Mouse (Mus musculus): ENCODE measurements at regions not wholly inside any gene's neighbourhood (a gene's known extent, or its start where the extent isn't known, plus 50 kb on each side); places are given as distances from the start of the nearest gene placed in this dataset.

DNA sequence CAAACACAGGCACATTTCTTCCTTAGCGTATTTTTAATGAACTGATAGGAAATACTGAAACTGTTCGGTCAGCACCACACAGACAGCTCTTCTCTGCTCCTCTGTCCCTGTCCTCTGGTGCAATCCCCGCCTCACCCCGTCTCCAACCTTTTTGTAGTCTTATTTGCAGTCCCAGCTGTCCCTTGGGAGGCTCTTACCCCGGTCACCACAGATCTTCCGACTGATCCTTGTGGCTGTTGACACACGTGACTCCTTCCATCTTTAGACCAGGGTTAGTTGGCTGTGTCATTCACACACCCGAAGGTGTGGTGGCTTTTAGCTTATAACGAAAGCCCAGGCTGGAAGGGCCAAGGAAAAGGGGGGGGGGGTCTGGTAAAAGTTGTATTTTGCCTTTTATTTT lies 56.4 kb downstream of the Cyp26a1 start:
- Histone ChIP-seq H3K4me3 (ENCODE audit: insufficient read depth, low read depth, low read length) (no peak overlapping the region), H3K27ac (replicated peaks; ENCODE audit: low read depth, low read length) (no peak overlapping the region), H3K4me1 (ENCODE audit: control insufficient read depth, insufficient read depth, insufficient read length, low read length) (no peaks in the 10 kb centered on the region)

DNA sequence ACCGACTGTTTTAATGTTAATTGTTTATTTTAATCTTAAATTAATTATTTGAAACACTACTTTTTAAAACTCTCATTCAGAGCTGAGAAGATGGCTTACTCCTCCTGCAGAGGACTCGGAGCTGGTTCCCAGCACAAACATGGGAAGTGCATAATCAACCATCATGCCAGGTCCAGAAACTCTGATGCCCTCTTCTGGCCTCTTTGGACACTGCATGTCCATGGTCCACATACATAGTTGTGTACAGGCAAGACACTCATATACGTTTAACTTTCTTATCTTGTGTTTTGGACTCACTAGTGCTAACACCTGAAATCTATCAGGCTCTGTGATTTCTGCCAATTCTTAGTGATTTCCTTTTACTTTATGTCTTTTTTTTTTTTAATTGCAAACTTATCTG lies 57.8 kb downstream of the Cyp26a1 start:
- no peak overlapping the region for H3K4me3 ChIP-seq (ENCODE audit: insufficient read depth, low read depth, low read length)
- H3K27ac ChIP-seq (replicated peaks; ENCODE audit: low read depth, low read length) = no peak overlapping the region
- H3K4me1 ChIP-seq (ENCODE audit: control insufficient read depth, insufficient read depth, insufficient read length, low read length) = no peaks in the 10 kb centered on the region

DNA sequence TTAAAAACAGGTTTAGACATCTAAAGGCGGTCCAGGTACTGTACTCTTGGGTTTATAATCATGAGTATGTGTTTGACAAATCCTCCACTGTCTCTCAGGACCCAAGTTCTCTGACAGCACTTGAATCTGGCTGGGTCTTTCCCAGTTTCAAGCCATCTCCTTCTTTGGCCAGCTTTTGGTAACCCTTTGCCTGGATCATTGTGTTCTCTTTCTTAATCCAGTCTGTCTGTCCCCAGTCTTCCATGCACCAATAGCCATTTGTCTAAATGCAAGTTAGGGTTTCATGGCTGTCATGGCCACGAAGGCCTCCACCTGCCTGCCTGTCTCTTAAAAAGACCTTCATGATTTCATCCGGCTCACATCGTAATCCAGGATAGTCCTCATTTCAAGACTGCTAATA lies 71.8 kb downstream of the Cyp26a1 start:
- no peaks in the 10 kb centered on the region for H3K4me1 ChIP-seq (ENCODE audit: control insufficient read depth, insufficient read depth, insufficient read length, low read length)
- no peak overlapping the region for H3K4me3 ChIP-seq (ENCODE audit: insufficient read depth, low read depth, low read length)
- no peak overlapping the region for H3K27ac ChIP-seq (replicated peaks; ENCODE audit: low read depth, low read length)

DNA sequence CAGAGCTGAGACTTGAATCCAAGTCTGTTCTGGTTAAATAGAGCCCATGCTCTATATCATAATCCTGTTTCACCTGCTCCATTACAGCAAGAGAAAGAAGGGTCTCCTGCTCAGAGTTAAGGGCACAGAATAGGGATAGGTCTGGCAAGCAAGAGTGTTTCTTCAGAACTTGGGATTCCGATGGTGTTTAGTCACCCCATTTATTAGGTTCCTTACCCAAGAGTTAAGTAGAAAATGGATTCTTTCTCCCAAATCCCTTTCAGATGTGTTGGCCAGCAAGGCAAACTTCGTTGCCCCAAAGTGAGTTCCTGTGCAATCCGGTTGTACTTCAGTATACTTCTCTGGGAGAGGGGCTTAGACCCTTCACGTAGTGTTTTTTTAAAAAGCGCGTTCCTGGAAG lies 74.4 kb downstream of the Cyp26a1 start:
- H3K4me1 ChIP-seq (ENCODE audit: control insufficient read depth, insufficient read depth, insufficient read length, low read length) = no peaks in the 10 kb centered on the region
- H3K27ac ChIP-seq (replicated peaks; ENCODE audit: low read depth, low read length) = no peak overlapping the region
- H3K4me3 ChIP-seq (ENCODE audit: insufficient read depth, low read depth, low read length) = no peak overlapping the region

DNA sequence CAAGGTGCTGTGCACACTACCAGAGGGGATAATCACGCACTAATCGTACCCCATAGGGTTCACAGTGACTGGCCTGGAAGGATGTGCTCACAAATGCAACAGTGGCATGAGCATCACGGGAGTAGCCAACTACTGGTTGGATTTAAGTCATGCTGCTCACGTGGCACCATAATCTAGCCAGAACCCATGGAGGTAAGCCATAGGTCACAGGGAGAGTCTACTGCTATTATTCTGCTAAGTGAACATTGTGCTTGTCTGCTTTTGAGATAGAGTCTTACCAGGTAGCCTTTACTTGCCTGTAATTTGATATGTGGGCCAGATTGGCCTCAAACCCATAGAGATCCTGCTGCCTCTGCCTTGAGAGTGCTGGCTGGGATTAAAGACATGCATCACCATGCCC lies 77.0 kb downstream of the Cyp26a1 start:
- H3K4me1 ChIP-seq (ENCODE audit: control insufficient read depth, insufficient read depth, insufficient read length, low read length) = no peaks in the 10 kb centered on the region
- no peak overlapping the region for H3K27ac ChIP-seq (replicated peaks; ENCODE audit: low read depth, low read length)
- no peak overlapping the region for H3K4me3 ChIP-seq (ENCODE audit: insufficient read depth, low read depth, low read length)

DNA sequence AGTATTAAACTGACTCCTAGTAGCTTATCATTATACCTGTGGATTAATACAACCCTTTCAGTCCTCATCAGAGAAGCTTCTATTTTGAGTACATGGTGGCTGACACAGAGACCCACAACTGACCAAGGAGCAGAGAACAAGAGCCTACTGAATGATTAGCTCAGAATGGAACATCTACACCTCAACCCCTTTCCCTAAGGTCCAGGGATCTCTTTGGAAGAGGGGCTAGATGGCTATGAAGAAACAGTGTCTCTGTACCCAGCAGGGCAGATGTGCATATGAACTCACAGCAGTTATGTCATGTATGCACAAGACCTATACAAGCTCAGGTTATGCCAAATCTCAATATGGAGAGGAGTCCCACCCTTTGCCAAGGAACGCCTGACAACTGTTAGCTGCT lies 77.4 kb downstream of the Cyp26a1 start:
- Histone ChIP-seq H3K4me3 (ENCODE audit: insufficient read depth, low read depth, low read length) (no peak overlapping the region), H3K4me1 (ENCODE audit: control insufficient read depth, insufficient read depth, insufficient read length, low read length) (no peaks in the 10 kb centered on the region), H3K27ac (replicated peaks; ENCODE audit: low read depth, low read length) (no peak overlapping the region)

DNA sequence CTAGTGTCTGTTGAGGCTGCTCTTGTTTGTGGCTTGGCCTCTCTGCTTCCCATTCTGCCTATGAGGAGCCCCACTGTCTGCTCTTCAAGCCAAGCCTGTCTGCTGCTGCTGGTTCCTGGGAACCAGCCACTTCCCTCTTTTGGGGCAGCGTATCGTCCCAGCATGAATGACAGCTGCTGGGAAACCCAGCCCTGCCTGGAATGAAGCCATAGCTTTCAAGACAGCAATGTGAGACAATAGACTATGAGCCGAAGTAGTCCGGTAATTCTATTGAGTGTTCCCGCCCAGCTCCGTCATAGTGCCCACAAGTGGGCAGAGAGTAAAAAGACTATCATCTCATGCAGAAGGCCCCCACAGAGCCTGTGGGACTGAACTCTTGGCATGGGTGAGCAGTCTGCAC lies 80.4 kb downstream of the Cyp26a1 start:
- Histone ChIP-seq H3K4me3 (ENCODE audit: insufficient read depth, low read depth, low read length) (no peak overlapping the region), H3K4me1 (ENCODE audit: control insufficient read depth, insufficient read depth, insufficient read length, low read length) (no peaks in the 10 kb centered on the region), H3K27ac (replicated peaks; ENCODE audit: low read depth, low read length) (no peak overlapping the region)

DNA sequence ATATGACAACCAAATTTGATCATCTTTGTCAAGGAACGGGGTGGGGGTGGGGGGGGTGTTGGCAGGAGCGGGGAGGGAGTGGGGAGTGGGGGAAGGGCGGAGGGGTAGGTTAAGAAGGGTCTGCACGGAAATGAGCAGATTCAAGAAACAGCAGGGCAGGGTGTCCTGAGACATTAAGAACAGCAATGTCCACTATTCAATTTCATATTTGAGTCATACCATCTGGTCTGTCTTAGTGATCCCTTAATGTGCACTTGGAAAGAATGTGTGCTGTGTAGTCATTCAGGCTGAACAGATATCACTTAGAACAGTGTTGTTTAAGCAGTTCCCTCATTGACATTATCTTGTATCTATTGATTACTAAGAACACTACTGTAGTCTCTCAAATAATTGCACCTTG lies 81.0 kb downstream of the Cyp26a1 start:
- Histone ChIP-seq H3K4me1 (ENCODE audit: control insufficient read depth, insufficient read depth, insufficient read length, low read length) (no peaks in the 10 kb centered on the region), H3K4me3 (ENCODE audit: insufficient read depth, low read depth, low read length) (no peak overlapping the region), H3K27ac (replicated peaks; ENCODE audit: low read depth, low read length) (no peak overlapping the region)

DNA sequence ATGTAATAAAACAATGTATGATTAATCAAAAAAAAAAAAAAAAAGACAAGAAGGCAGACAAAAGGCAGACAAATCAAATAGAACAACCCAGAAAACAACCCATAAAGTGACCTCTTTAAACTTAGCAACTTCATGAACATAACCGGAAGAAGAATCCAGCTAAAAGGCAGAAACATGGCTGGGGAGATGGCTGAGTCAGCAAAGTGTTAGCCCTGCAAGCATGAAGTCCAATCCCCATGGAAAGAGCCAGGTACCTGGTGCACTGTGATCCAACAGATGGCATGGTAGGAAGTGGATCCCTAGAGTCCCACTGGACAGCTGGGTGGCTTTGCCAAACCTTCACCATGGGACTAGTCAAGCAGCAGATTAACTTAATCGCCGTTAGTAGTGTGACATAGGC lies 90.9 kb downstream of the Cyp26a1 start:
- Histone ChIP-seq H3K4me1 (ENCODE audit: control insufficient read depth, insufficient read depth, insufficient read length, low read length) (no peaks in the 10 kb centered on the region), H3K27ac (replicated peaks; ENCODE audit: low read depth, low read length) (no peak overlapping the region), H3K4me3 (ENCODE audit: insufficient read depth, low read depth, low read length) (no peak overlapping the region)

DNA sequence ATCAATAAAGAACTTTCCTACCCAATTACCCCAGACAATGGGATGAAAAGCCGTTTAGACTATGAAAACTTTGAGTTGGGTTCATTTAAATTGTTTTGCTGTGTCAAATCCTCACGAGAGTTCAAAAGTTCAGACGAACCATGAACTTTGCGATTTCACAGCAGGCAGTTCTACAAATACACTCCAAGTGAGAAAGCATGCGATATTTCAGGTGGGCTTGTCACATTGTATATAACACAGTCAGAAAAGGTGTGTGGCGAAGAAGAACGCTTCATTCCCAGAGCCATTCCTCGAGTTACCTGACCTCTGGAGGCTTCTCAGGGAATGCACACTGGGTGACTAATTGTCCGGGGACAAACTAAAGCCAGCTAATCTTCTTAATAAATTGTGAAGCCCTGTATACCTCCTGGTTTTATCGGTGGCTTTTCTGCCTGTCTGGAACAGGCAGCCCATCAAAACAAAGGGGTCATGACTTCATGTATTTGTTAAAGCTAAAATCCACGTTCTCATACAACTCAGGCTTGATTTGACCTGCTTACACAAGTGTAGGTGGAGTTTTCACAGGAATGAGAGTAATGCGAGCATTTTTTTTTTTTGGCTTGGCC lies 92.1 kb downstream of the Cyp26a1 start:
- no peak overlapping the region for H3K27ac ChIP-seq (replicated peaks; ENCODE audit: low read depth, low read length)
- H3K4me3 ChIP-seq (ENCODE audit: insufficient read depth, low read depth, low read length) = no peak overlapping the region
- H3K4me1 ChIP-seq (ENCODE audit: control insufficient read depth, insufficient read depth, insufficient read length, low read length) = no peaks in the 10 kb centered on the region

DNA sequence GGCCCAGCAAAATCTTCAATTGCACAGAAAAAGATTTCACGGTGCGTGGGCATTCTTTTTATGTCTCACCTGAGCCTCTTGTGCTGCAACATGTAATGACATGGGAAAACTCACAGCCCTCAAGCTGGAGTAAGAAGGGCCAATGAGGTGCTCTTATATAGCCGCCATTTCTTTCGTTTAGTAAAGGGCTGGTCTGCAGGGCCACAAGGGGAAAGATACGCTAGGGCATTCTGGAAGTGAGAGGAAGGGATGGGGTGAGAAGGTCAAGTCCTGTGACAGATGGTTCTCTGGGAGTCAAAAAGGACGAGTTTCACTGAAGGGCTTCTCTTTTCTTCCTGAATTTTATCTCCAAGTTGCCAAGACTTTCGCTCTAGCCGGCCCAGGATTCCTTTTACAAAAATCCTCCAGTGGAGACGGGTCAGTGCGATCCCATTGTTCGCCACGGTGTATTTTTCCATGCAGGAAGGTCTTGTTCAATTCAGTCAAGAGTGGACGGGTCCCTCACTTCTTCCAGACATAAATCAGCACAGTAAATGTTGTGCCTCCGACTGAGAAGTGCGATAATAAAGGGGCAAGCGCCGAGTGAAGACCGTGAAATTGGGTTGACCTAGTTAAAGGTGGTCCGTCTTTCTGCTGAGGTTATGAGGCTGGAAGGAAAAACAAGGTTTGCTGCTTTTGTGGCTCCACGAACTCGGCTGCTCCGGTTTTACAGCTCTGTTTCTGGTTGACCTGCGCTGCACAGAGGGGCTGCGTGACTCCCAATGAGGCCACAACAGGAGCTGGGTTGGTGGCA lies 92.9 kb downstream of the Cyp26a1 start:
- no peaks in the 10 kb centered on the region for H3K4me1 ChIP-seq (ENCODE audit: control insufficient read depth, insufficient read depth, insufficient read length, low read length)
- no peak overlapping the region for H3K27ac ChIP-seq (replicated peaks; ENCODE audit: low read depth, low read length)
- no peak overlapping the region for H3K4me3 ChIP-seq (ENCODE audit: insufficient read depth, low read depth, low read length)

DNA sequence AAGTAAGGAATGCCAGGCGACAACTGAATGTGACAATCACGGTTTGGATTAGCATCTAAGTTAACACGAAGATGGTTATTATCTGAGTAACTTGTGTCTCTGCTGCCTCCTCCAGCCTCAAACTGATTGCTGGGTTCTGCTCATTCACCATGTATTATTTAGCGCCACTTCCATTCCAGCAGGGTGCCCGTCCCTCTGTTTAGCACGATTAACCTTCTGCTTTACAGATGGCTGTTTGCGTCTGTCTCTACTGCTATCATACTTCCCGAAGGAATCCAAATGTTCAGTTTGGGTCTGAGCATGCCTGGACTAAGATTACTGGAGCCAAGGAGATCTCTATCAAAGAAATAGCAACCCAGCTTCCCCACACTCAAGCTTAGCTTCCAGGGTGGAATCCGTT lies 95.6 kb downstream of the Cyp26a1 start:
- no peaks in the 10 kb centered on the region for H3K4me1 ChIP-seq (ENCODE audit: control insufficient read depth, insufficient read depth, insufficient read length, low read length)
- H3K4me3 ChIP-seq (ENCODE audit: insufficient read depth, low read depth, low read length) = no peak overlapping the region
- H3K27ac ChIP-seq (replicated peaks; ENCODE audit: low read depth, low read length) = no peak overlapping the region

DNA sequence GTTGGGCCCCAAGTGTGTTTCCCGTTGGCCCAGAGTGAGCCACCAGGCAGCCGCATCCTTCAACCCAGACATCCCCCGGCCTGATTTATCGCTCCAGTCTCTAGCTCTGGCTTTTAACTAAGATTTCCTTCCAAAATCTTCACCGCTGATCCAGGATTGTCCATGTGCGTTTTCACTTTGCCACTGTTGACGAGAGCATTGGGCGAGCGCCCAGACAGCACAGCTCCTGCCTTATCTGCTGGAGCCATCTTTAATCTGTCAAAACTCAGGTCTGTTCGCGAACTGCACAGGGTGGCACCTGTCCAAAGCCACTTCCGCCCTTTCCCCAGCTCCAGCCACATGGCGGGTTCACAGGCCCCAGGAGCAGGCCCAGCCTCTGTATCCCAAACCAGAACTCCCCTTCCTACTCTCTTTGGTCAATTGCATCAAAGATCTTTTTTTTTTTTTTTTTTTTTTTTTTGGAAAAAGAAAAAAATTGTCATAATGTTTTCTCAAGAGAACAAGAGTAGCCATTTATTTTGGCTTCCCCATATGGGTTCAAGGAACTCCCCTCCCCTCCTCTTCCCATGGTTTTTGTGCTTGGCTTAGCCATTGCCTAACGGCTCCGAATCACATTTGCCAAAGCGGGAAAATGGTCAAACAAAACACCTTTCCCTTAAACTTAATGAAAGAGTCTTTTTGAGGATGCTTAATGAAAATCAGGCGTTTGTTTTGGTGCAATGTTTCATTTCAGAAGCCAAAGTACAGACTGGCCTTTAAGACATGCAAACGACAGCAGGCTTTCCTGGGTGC lies 98.2 kb downstream of the Cyp26a1 start:
- no peak overlapping the region for H3K4me3 ChIP-seq (ENCODE audit: insufficient read depth, low read depth, low read length)

DNA sequence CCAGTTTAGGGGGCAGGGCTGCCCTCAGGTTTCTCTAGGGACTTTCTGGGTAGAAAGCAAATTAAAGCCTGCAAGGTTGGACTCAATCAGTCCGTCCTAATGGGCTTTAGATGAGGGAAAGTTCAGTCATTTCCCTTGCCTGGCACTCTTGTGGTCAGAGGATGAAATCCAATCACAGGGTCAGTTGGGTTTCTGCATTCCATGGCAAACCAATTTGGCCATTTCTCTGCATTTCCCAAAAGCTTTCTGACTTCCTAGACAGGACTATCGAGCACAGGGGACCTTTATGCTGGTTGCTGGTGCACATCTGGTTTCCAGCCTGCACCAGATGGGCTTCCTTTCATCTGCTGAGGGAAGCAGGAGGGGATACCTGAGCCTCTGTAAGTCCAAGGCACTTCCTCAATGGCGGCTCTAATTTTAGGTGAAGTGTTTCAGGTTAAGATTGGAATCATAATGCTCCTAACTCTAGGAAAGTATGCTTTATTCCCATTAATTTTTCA lies 102.6 kb downstream of the Cyp26a1 start:
- Histone ChIP-seq H3K4me3 (ENCODE audit: insufficient read depth, low read depth, low read length) (no peak overlapping the region), H3K27ac (replicated peaks; ENCODE audit: low read depth, low read length) (no peak overlapping the region), H3K4me1 (ENCODE audit: control insufficient read depth, insufficient read depth, insufficient read length, low read length) (no peaks in the 10 kb centered on the region)

More for the DNA sequence above, 98.2 kb downstream of the Cyp26a1 start:
- Histone ChIP-seq H3K4me1 (ENCODE audit: control insufficient read depth, insufficient read depth, insufficient read length, low read length) (no peaks in the 10 kb centered on the region), H3K27ac (replicated peaks; ENCODE audit: low read depth, low read length) (no peak overlapping the region)

DNA sequence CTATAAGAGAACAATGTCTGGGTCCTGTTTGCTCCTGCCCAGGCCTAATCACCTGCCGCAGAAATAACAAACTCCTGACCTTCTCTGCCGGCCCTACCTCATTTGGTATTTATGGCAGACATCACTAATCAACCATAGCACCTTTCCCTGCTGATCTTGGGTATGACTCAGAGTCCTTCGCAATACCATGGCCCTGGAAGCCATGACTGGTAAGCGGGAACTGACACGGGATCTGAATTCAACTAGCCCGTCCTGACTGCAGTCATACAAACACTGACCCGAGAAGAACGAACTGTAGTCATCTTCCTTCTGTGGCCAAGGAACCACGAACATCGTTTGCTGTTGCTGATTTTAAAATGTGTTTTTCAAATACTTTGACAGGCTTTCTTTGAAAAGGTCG lies 112.1 kb downstream of the Cyp26a1 start:
- H3K27ac ChIP-seq (replicated peaks; ENCODE audit: low read depth, low read length) = no peak overlapping the region
- H3K4me1 ChIP-seq (ENCODE audit: control insufficient read depth, insufficient read depth, insufficient read length, low read length) = 0 out of 2 replicates have a peak, but pooled peaks cover 1% of the 10 kb centered on the region
- no peak overlapping the region for H3K4me3 ChIP-seq (ENCODE audit: insufficient read depth, low read depth, low read length)
